In genomic region chr15:84216461-84217084, GRCm38 (mm10) we compare ENCODE assay signal across 9 mouse cellular contexts. TPM values are rescaled to one million over a fixed set of nuclear protein-coding genes. Genes with fewer than 3 reads are reported as not detected.
DNase-seq lines count a peak whose midpoint lies in the region; ATAC-seq and TF ChIP-seq lines count a peak whose summit lies in the region.
"Had no signal": no experiment of that assay in that cellular context is flagged by ENCODE, and none has a peak within 500 bp of the region (broad histone marks: within the 10 kb centered on the region; RNA-seq: fewer than 3 reads in every experiment).

No protein-coding gene starts in this region.

- no peak overlapping the region for H3K4me2 ChIP-seq in hindbrain, embryonic 14.5 days (replicated peaks)
- no peak overlapping the region for H3K4me2 ChIP-seq in limb, embryonic 13.5 days (replicated peaks)

- 28% methylated on average over 7 of the region's 7 CpGs for WGBS in hindbrain, embryonic 14.5 days
- 15% methylated on average over 7 of the region's 7 CpGs for WGBS in limb, embryonic 13.5 days

- no peaks in the 10 kb centered on the region for H3K27me3 ChIP-seq in hindbrain, embryonic 14.5 days (ENCODE audit: control insufficient read depth, insufficient read depth, low read length)
- no peaks in the 10 kb centered on the region; the same call in 1 of the 2 replicates for H3K27me3 ChIP-seq in limb, embryonic 13.5 days

- 0 out of 2 replicates have a peak overlapping the region, but pooled peaks have one; percentile 4 for H3K27ac ChIP-seq in hindbrain, embryonic 14.5 days
- H3K27ac ChIP-seq in limb, embryonic 13.5 days, result no peak overlapping the region
- no peak overlapping the region for H3K27ac ChIP-seq in left cerebral cortex, adult 2 months

- no peak for TF ChIP-seq CTCF in left cerebral cortex, adult 2 months (IDR thresholded peaks at IDR 0.05)

- H3K4me1 ChIP-seq in hindbrain, embryonic 14.5 days (replicated peaks; ENCODE audit: control insufficient read depth, insufficient read depth, low read length), result peaks cover 26% of the 10 kb centered on the region
- H3K4me1 ChIP-seq in limb, embryonic 13.5 days, result peaks cover 60% of the 10 kb centered on the region

- no peak overlapping the region for H3K4me3 ChIP-seq in hindbrain, embryonic 14.5 days (replicated peaks; ENCODE audit: low read length)
- no peak overlapping the region for H3K4me3 ChIP-seq in limb, embryonic 13.5 days
- no peak overlapping the region for H3K4me3 ChIP-seq in left cerebral cortex, adult 2 months

- H3K9ac ChIP-seq in hindbrain, embryonic 14.5 days, result no peak overlapping the region
- H3K9ac ChIP-seq in limb, embryonic 13.5 days, result peak overlapping the region; percentile 19

- intact Hi-C loops in left cerebral cortex, adult 2 months (cut with DNase I), result no loop called here

- no peaks in the 10 kb centered on the region for H3K9me3 ChIP-seq in hindbrain, embryonic 14.5 days (ENCODE audit: control insufficient read depth, low read length)
- no peaks in the 10 kb centered on the region for H3K9me3 ChIP-seq in limb, embryonic 13.5 days

- peak; percentile 84 for DNase-seq in heart, adult 11 months
- DNase-seq in heart, adult 18-20 months, result no peak
- DNase-seq in adipocyte (ENCODE audit: low spot score), result peak; percentile 13
- DNase-seq in hindbrain, embryonic 14.5 days (ENCODE audit: low spot score), result no peak
- no peak for DNase-seq in B cell, adult 2 months
- no peak for DNase-seq in lung, postnatal 36 days
- DNase-seq in left cerebral cortex, adult 2 months (ENCODE audit: extremely low spot score in 1 of 2, low spot score in 2 of 2), result no peak
- DNase-seq: layer of hippocampus, adult 9-11 months had no signal

- no peak for ATAC-seq in hindbrain, embryonic 14.5 days (ENCODE audit: low FRiP score)
- no peak for ATAC-seq in limb, embryonic 13.5 days (ENCODE audit: low FRiP score, low read depth)

- peaks cover 9% of the 10 kb centered on the region; the same call in 1 of the 2 replicates for H3K36me3 ChIP-seq in hindbrain, embryonic 14.5 days (replicated peaks; ENCODE audit: control insufficient read depth, insufficient read depth)
- peaks cover 21% of the 10 kb centered on the region for H3K36me3 ChIP-seq in limb, embryonic 13.5 days

RNA-seq across cellular contexts. Expression of gene Parvb, which starts 15.3 kb away (rescaled TPM):
- 100 to 1,000 TPM in 1 of 2 experiments, 10 to 100 TPM in 1; 89.9 to 103 TPM for total RNA-seq in heart, adult 18-20 months (2021)
- 4.1 and 5.1 TPM in 2 replicates for polyA plus RNA-seq in hindbrain, embryonic 14.5 days (2014; fragmentation: Nextera tagmentation; extraction: Ambion mirVana)
- 3.5 and 3.7 TPM in 2 replicates for polyA plus RNA-seq in limb, embryonic 13.5 days (2015; fragmentation: Nextera tagmentation; extraction: Ambion mirVana)
- total RNA-seq in left cerebral cortex, adult 2 months (2021), result 10 to 100 TPM; 19.3 to 20.9 TPM

RNA-seq across cellular contexts. Expression of gene Samm50, which starts 24.5 kb away (rescaled TPM):
- total RNA-seq in heart, adult 18-20 months (2021), result 100 to 1,000 TPM; 299 to 313 TPM
- polyA plus RNA-seq in hindbrain, embryonic 14.5 days (2014; fragmentation: Nextera tagmentation; extraction: Ambion mirVana), result 56.3 and 56.7 TPM in 2 replicates
- 101 and 104 TPM in 2 replicates for polyA plus RNA-seq in limb, embryonic 13.5 days (2015; fragmentation: Nextera tagmentation; extraction: Ambion mirVana)
- 100 to 1,000 TPM in 1 of 2 experiments, 10 to 100 TPM in 1; 99.4 to 111 TPM for total RNA-seq in left cerebral cortex, adult 2 months (2021)

RNA-seq across cellular contexts. Expression of gene Pnpla3, which starts 48.9 kb away (rescaled TPM):
- total RNA-seq in heart, adult 18-20 months (2021), result 1 to 10 TPM; 2.6 to 8.8 TPM
- 3.4 and 4.2 TPM in 2 replicates for polyA plus RNA-seq in hindbrain, embryonic 14.5 days (2014; fragmentation: Nextera tagmentation; extraction: Ambion mirVana)
- polyA plus RNA-seq in limb, embryonic 13.5 days (2015; fragmentation: Nextera tagmentation; extraction: Ambion mirVana), result 0.59 and 0.94 TPM in 2 replicates
- 10 to 100 TPM; 10.9 to 12.0 TPM for total RNA-seq in left cerebral cortex, adult 2 months (2021)

Comparison
In these comparisons a context has a peak if more than half of its experiments do, and no peak if none do; other contexts are left out.
1. DNase-seq: peak in heart, adult 11 months (single experiment) and adipocyte (single experiment); none in heart, adult 18-20 months (0 of 2), hindbrain, embryonic 14.5 days (single experiment), B cell, adult 2 months (0 of 2), lung, postnatal 36 days (single experiment) and left cerebral cortex, adult 2 months (0 of 2).
2. RNA of gene Parvb, which starts 15.3 kb away (total RNA-seq): 89.9 to 103 TPM in heart, adult 18-20 months; 19.3 to 20.9 TPM in left cerebral cortex, adult 2 months; every median in the first group is over 4 times any median in the second.